Mouse (Mus musculus) intestine, embryonic 14.5 days (tissue): ENCODE data around the gene Hist1h1a. TPM values are rescaled to one million over a fixed set of nuclear protein-coding genes. Genes with fewer than 3 reads are reported as not detected.
"Not testable (repeated sequence)": the region's sequence is repeated elsewhere in the genome, so short reads cannot be mapped to it uniquely, and the experiment has no call there.

Source experiments
- ATAC-seq: fragments of 200-750 bp; cut with Nextera tagmentation; replicated peaks from 2 replicates; pipeline ENCODE4 v1.8.0; 2017; ENCODE audit warnings: low read depth, moderate number of reproducible peaks, moderate TSS enrichment, moderate library complexity; ENCODE audit not compliant: low FRiP score, low TSS enrichment
- DNase-seq: peaks from one replicate; pipeline ENCODE4 v3.0.0-alpha.2; 2018; ENCODE audit warnings: low spot score
- H3K27ac ChIP-seq: fragments of 300-500 bp; sonication (generic); 2 replicates; pipeline ENCODE4 v1.5.1; 2014; ENCODE audit warnings: low read depth, mild to moderate bottlenecking, control low read depth
- H3K27me3 ChIP-seq: fragments of 300-500 bp; sonication (generic); replicated peaks from 2 replicates; pipeline ENCODE4 v1.6.1; 2014; ENCODE audit warnings: low read length, control low read depth; ENCODE audit not compliant: control insufficient read depth, insufficient read depth
- H3K36me3 ChIP-seq: fragments of 300-500 bp; sonication (generic); 2 replicates; pipeline ENCODE4 v1.6.1; 2014; ENCODE audit warnings: low read length, control low read depth; ENCODE audit not compliant: control insufficient read depth, insufficient read depth
- H3K4me1 ChIP-seq: fragments of 300-500 bp; sonication (generic); replicated peaks from 2 replicates; pipeline ENCODE4 v1.6.1; 2014; ENCODE audit warnings: low read length, control low read depth, mixed read lengths; ENCODE audit not compliant: control insufficient read depth, insufficient read depth
- H3K4me2 ChIP-seq: fragments of 300-500 bp; sonication (generic); 2 replicates; pipeline ENCODE4 v1.6.1; 2014; ENCODE audit warnings: low read length
- H3K4me3 ChIP-seq: fragments of 300-500 bp; sonication (generic); 2 replicates; pipeline ENCODE4 v1.5.1; 2014; ENCODE audit warnings: low read depth, low read length, control low read depth, mixed read lengths
- H3K9ac ChIP-seq: fragments of 300-500 bp; sonication (generic); 2 replicates; pipeline ENCODE4 v1.6.1; 2014; ENCODE audit warnings: mild to moderate bottlenecking, low read length
- H3K9me3 ChIP-seq: fragments of 300-500 bp; sonication (generic); 2 replicates; pipeline ENCODE4 v1.6.1; 2016; ENCODE audit warnings: low read length, control low read depth; ENCODE audit not compliant: control insufficient read depth
- WGBS: fragments of 180-500 bp; shearing (Covaris S2); extraction: QIAGEN DNeasy Blood & Tissue Kit; methylation state at CpG from one replicate; pipeline ENCODE4 v1.1.7; 2014; 5-methylcytosine and 5-hydroxymethylcytosine counted together
- polyA plus RNA-seq: library from polyadenylated mRNA; unstranded; fragments of >200 nt; fragmentation: Nextera tagmentation; extraction: Ambion mirVana; gene quantifications from 2 replicates; pipeline ENCODE4 v1.2.1, GENCODE M21; 2014

Gene Hist1h1a
- polyA plus RNA-seq, 1 experiment from 2014 or later, result 4.2 TPM

- no peak for DNase-seq
- no peaks in the 10 kb centered on the region for H3K27me3 ChIP-seq
- no peak for ATAC-seq
- 55% methylated on average over 5 of the region's 5 CpGs for WGBS
- no peak overlapping the region for H3K27ac ChIP-seq
- H3K4me3 ChIP-seq, result no peak overlapping the region
- peaks cover 13% of the 10 kb centered on the region for H3K4me1 ChIP-seq
- H3K9me3 ChIP-seq, result no peaks in the 10 kb centered on the region
- no peak overlapping the region for H3K9ac ChIP-seq
- H3K4me2 ChIP-seq, result no peak overlapping the region
- no peaks in the 10 kb centered on the region for H3K36me3 ChIP-seq
Measured at GRCm38 (mm10) chr13:23768834-23769397, 5.5 kb downstream of the Hist1h1a start.

GRCm38 (mm10) chr13:23769613-23770012 lies 6.1 kb downstream of the Hist1h1a start, which contains the start of gene Trim38:
Gene Trim38, plus strand, starts transcription at chr13:23769913.
- not testable (repeated sequence) for H3K4me3 ChIP-seq, ATAC-seq, H3K27me3 ChIP-seq, H3K4me1 ChIP-seq, H3K9ac ChIP-seq, H3K4me2 ChIP-seq, DNase-seq, H3K36me3 ChIP-seq, H3K9me3 ChIP-seq, H3K27ac ChIP-seq
- 85% methylated on average over 2 of the region's 2 CpGs for WGBS

GRCm38 (mm10) chr13:23772561-23773313 lies 9.3 kb downstream of the Hist1h1a start:
- no peak for DNase-seq
- Histone ChIP-seq H3K9me3 (no peaks in the 10 kb centered on the region), H3K9ac (no peak overlapping the region), H3K36me3 (no peaks in the 10 kb centered on the region), H3K4me3 (no peak overlapping the region), H3K4me1 (peaks cover 7% of the 10 kb centered on the region; the same call in 1 of the 2 replicates), H3K27me3 (no peaks in the 10 kb centered on the region), H3K27ac (no peak overlapping the region), H3K4me2 (peak overlapping the region; percentile 36)
- 22% methylated on average over 21 of the region's 21 CpGs for WGBS
- peak; percentile 83 for ATAC-seq

GRCm38 (mm10) chr13:23778339-23778738 lies 14.9 kb downstream of the Hist1h1a start:
- Histone ChIP-seq H3K36me3 (no peaks in the 10 kb centered on the region), H3K27me3 (no peaks in the 10 kb centered on the region), H3K27ac (no peak overlapping the region), H3K9ac (no peak overlapping the region), H3K4me2 (no peak overlapping the region), H3K4me1 (no peaks in the 10 kb centered on the region), H3K9me3 (no peaks in the 10 kb centered on the region), H3K4me3 (no peak overlapping the region)
- ATAC-seq, result no peak
- DNase-seq, result no peak
- WGBS, result 93% methylated on average over 7 of the region's 7 CpGs

- Histone ChIP-seq H3K36me3 (no peaks in the 10 kb centered on the region), H3K4me2 (no peak overlapping the region), H3K27ac (no peak overlapping the region), H3K9me3 (no peaks in the 10 kb centered on the region), H3K4me3 (no peak overlapping the region), H3K27me3 (no peaks in the 10 kb centered on the region), H3K9ac (no peak overlapping the region), H3K4me1 (no peaks in the 10 kb centered on the region)
- no peak for ATAC-seq
- WGBS, result 69% methylated on average over 4 of the region's 4 CpGs
- no peak for DNase-seq
Measured at GRCm38 (mm10) chr13:23779025-23779424, 15.6 kb downstream of the Hist1h1a start.

- H3K4me1 ChIP-seq, result no peaks in the 10 kb centered on the region
- ATAC-seq (no peak; the same call in 1 of the 2 replicates), DNase-seq (no peak)
- H3K4me3 ChIP-seq, result no peak overlapping the region
- H3K4me2 ChIP-seq, result no peak overlapping the region
- no peak overlapping the region for H3K27ac ChIP-seq
- no peaks in the 10 kb centered on the region for H3K9me3 ChIP-seq
- 40% methylated on average over 2 of the region's 2 CpGs for WGBS
- no peaks in the 10 kb centered on the region for H3K36me3 ChIP-seq
- no peak overlapping the region for H3K9ac ChIP-seq
- no peaks in the 10 kb centered on the region for H3K27me3 ChIP-seq
Measured at GRCm38 (mm10) chr13:23792520-23792919, 29.1 kb downstream of the Hist1h1a start.

- H3K9ac ChIP-seq, result no peak overlapping the region
- H3K4me1 ChIP-seq, result no peaks in the 10 kb centered on the region
- no peak overlapping the region for H3K27ac ChIP-seq
- no peaks in the 10 kb centered on the region for H3K27me3 ChIP-seq
- no peaks in the 10 kb centered on the region for H3K36me3 ChIP-seq
- ATAC-seq, result no peak
- no peaks in the 10 kb centered on the region for H3K9me3 ChIP-seq
- no peak for DNase-seq
- WGBS, result 76% methylated on average over 5 of the region's 5 CpGs
- H3K4me3 ChIP-seq, result no peak overlapping the region
- no peak overlapping the region for H3K4me2 ChIP-seq
Measured at GRCm38 (mm10) chr13:23799405-23799804, 35.9 kb downstream of the Hist1h1a start.

GRCm38 (mm10) chr13:23804532-23804931 lies 41.1 kb downstream of the Hist1h1a start:
- H3K27ac ChIP-seq, result no peak overlapping the region
- H3K9ac ChIP-seq, result no peak overlapping the region
- ATAC-seq (no peak), DNase-seq (no peak)
- 71% methylated on average over 2 of the region's 2 CpGs for WGBS
- H3K4me1 ChIP-seq, result no peaks in the 10 kb centered on the region
- H3K4me2 ChIP-seq, result no peak overlapping the region
- H3K27me3 ChIP-seq, result no peaks in the 10 kb centered on the region
- H3K9me3 ChIP-seq, result no peaks in the 10 kb centered on the region
- H3K36me3 ChIP-seq, result no peaks in the 10 kb centered on the region
- no peak overlapping the region for H3K4me3 ChIP-seq
